Mouse (Mus musculus) kidney, embryonic 15.5 days (tissue): ENCODE measurements around the gene Fam90a1a. TPM values are rescaled to one million over a fixed set of nuclear protein-coding genes. Genes with fewer than 3 reads are reported as not detected.
A peak's percentile ranks its signal among the peaks of the same experiment; 100 is the strongest.
"Not testable (repeated sequence)": the region's sequence is repeated elsewhere in the genome, so short reads cannot be mapped to it uniquely, and the experiment has no call there.

ENCODE experiments used
- ATAC-seq: fragments of 200-750 bp; cut with Nextera tagmentation; replicated peaks from 2 replicates; pipeline ENCODE4 v1.8.0; 2017; ENCODE audit warnings: moderate TSS enrichment; ENCODE audit not compliant: low FRiP score
- H3K27ac ChIP-seq: fragments of 300-500 bp; sonication (generic); 2 replicates; pipeline ENCODE4 v1.5.1; 2015; ENCODE audit warnings: mild to moderate bottlenecking, inconsistent platforms
- H3K27me3 ChIP-seq: fragments of 300-500 bp; sonication (generic); 2 replicates; pipeline ENCODE4 v1.6.1; 2015; ENCODE audit warnings: inconsistent platforms
- H3K36me3 ChIP-seq: fragments of 300-500 bp; sonication (generic); 2 replicates; pipeline ENCODE4 v1.6.1; 2015; ENCODE audit warnings: inconsistent platforms
- H3K4me1 ChIP-seq: fragments of 300-500 bp; sonication (generic); 2 replicates; pipeline ENCODE4 v1.6.1; 2015; ENCODE audit warnings: inconsistent platforms
- H3K4me2 ChIP-seq: fragments of 300-500 bp; sonication (generic); 2 replicates; pipeline ENCODE4 v1.6.1; 2015; ENCODE audit warnings: moderate library complexity, mild to moderate bottlenecking, inconsistent platforms
- H3K4me3 ChIP-seq: fragments of 300-500 bp; sonication (generic); replicated peaks from 2 replicates; pipeline ENCODE4 v1.5.1; 2015; ENCODE audit warnings: mild to moderate bottlenecking, inconsistent platforms
- H3K9ac ChIP-seq: fragments of 300-500 bp; sonication (generic); 2 replicates; pipeline ENCODE4 v1.6.1; 2015; ENCODE audit warnings: mild to moderate bottlenecking, inconsistent platforms
- H3K9me3 ChIP-seq: fragments of 300-500 bp; sonication (generic); replicated peaks from 2 replicates; pipeline ENCODE4 v1.6.1; 2016; ENCODE audit warnings: inconsistent platforms
- WGBS: fragments of 180-500 bp; shearing (Covaris S2); methylation state at CpG from one replicate; pipeline ENCODE4 v1.1.7; 2015; ENCODE audit warnings: mixed read lengths; 5-methylcytosine and 5-hydroxymethylcytosine counted together
- polyA plus RNA-seq: library from polyadenylated mRNA; unstranded; fragments of >200 nt; fragmentation: Nextera tagmentation; extraction: Ambion mirVana; gene quantifications from 2 replicates; pipeline ENCODE4 v1.2.1, GENCODE M21; 2015

Gene Fam90a1a
- polyA plus RNA-seq, result not detected in 2 replicates

GRCm38 (mm10) chr8:21958414-21958813, at the start of gene Fam90a1a:
TSS of gene Fam90a1a (plus strand) at chr8:21958714.
- Histone ChIP-seq H3K27ac (no peak within 1 kb of the TSS), H3K4me1 (no peaks in the 10 kb centered on the region), H3K9me3 (no peaks in the 10 kb centered on the region), H3K27me3 (no peaks in the 10 kb centered on the region), H3K9ac (no peak within 1 kb of the TSS), H3K4me2 (no peak within 1 kb of the TSS), H3K36me3 (no peaks in the 10 kb centered on the region), H3K4me3 (no peak within 1 kb of the TSS)
- ATAC-seq, result no peak
- WGBS, result 84% methylated on average over 2 of the region's 2 CpGs

DNA sequence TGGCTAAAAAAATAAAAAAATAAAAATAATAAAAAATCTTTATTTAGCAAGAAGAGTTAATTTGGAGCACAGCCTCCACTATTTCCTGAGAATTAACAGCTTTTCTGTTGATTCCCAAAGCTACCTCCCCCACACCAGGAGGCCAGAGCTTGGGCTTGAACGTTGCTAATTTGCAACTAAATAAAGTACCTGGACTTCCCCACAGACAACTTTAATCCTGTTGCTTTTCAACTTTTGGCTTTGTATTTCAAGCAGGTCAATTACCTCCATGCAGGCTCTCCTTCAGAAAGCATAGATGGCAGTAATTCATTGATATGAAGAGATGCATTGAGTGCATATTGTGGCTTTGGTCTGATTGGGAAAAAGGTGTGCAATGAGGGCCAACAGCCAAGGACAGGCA, 46.6 kb upstream of the Fam90a1a start:
- Histone ChIP-seq H3K4me1 (no peaks in the 10 kb centered on the region), H3K4me3 (no peak overlapping the region), H3K9me3 (no peaks in the 10 kb centered on the region), H3K9ac (no peak overlapping the region), H3K27me3 (no peaks in the 10 kb centered on the region), H3K4me2 (no peak overlapping the region), H3K36me3 (no peaks in the 10 kb centered on the region), H3K27ac (no peak overlapping the region)
- 16% methylated on average over 1 of the region's 1 CpGs for WGBS
- no peak for ATAC-seq

- H3K27ac ChIP-seq, result no peak overlapping the region
- no peak overlapping the region for H3K4me3 ChIP-seq
- H3K27me3 ChIP-seq, result no peaks in the 10 kb centered on the region
- 32% methylated on average over 2 of the region's 2 CpGs for WGBS
- no peaks in the 10 kb centered on the region for H3K4me1 ChIP-seq
- H3K4me2 ChIP-seq, result no peak overlapping the region
- H3K9me3 ChIP-seq, result no peaks in the 10 kb centered on the region
- H3K36me3 ChIP-seq, result no peaks in the 10 kb centered on the region
- no peak for ATAC-seq
- H3K9ac ChIP-seq, result no peak overlapping the region
These were observed 46.0 kb upstream of the Fam90a1a start for GRCm38 (mm10) chr8:21912554-21912953.

DNA sequence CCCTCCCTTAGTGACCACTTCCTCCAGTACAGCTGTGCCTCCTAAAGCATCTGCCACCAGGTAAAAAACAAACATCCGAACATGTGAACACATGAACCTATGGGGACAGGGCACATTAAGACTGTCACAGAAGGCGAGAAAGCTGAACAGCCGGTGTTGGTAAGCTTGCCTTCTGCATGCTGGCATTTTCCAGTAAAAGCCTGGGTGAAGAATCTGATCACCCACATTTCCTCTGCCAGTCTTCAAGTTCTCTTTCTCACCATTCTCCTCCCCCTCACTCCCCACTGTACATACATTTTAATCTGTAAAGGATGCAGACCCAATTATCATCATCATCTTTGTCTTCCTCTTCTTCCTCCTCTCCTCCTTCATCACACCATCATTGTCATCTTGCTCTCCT, 42.9 kb upstream of the Fam90a1a start:
- no peak overlapping the region for H3K9ac ChIP-seq
- 87% methylated on average over 3 of the region's 3 CpGs for WGBS
- no peaks in the 10 kb centered on the region for H3K27me3 ChIP-seq
- no peaks in the 10 kb centered on the region for H3K9me3 ChIP-seq
- no peaks in the 10 kb centered on the region for H3K4me1 ChIP-seq
- no peak overlapping the region for H3K27ac ChIP-seq
- H3K36me3 ChIP-seq, result no peaks in the 10 kb centered on the region
- ATAC-seq, result no peak
- no peak overlapping the region for H3K4me3 ChIP-seq
- no peak overlapping the region for H3K4me2 ChIP-seq

DNA sequence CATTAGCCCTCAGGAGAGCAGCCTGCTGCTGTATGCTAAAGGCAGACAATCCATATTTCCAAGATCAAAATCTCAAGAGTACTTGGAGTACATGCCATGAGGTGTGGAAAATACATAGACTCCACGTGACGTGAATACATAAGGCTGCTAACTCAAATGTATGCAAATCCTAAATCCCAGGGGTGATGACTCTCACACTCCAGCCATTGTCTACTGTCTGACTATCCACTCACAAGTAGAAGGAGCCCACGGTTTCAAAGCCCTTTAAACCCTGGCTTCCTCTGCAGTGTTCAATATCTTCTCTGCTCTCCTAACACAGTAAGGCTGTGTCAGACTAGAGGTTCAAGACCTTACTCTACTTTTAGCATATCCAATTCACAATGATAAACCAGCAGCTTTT, 27.8 kb upstream of the Fam90a1a start:
- not testable (repeated sequence) for H3K9me3 ChIP-seq, H3K4me2 ChIP-seq, H3K4me1 ChIP-seq, H3K27ac ChIP-seq, H3K36me3 ChIP-seq, H3K9ac ChIP-seq, H3K4me3 ChIP-seq, ATAC-seq, H3K27me3 ChIP-seq
- 83% methylated on average over 3 of the region's 3 CpGs for WGBS

- H3K4me3 ChIP-seq, result no peak within 1 kb of the TSS
- no peak within 1 kb of the TSS for H3K4me2 ChIP-seq
- no peak for ATAC-seq
- WGBS, result 89% methylated on average over 6 of the region's 6 CpGs
- H3K9ac ChIP-seq, result no peak within 1 kb of the TSS
- H3K27ac ChIP-seq, result no peak within 1 kb of the TSS
- no peaks in the 10 kb centered on the region for H3K4me1 ChIP-seq
- H3K36me3 ChIP-seq, result no peaks in the 10 kb centered on the region
- H3K27me3 ChIP-seq, result no peaks in the 10 kb centered on the region
- H3K9me3 ChIP-seq, result no peaks in the 10 kb centered on the region
These were observed 25.9 kb upstream of the Fam90a1a start, which contains the start of gene Defb15 for GRCm38 (mm10) chr8:21932610-21933009. TSS of gene Defb15 (minus strand) at chr8:21932710.

DNA sequence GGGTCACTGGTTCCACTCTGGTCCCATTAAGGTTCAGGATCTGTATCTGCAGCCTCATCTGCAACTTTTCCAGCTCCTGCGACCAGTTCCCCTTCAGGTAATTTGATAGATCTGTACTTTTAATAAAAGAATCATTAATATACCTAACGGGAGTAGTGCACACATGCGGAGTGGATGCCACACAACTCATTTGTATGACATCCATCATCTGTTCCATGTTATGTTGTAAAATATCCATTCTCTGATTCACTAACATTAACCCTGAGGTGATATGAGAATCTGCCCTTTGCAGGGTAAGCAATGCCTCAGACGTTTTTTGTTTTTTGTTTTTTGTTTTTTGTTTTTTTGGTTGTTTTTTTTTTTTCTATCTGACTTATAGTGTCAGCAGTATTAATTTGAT, 20.5 kb upstream of the Fam90a1a start, which contains the start of gene Defb35:
TSS of gene Defb35 (plus strand) at position 301 of the 400 bp plus-strand sequence.
- H3K4me1 ChIP-seq, H3K27ac ChIP-seq, H3K4me2 ChIP-seq, H3K9ac ChIP-seq, H3K4me3 ChIP-seq, ATAC-seq, H3K9me3 ChIP-seq, H3K27me3 ChIP-seq, H3K36me3 ChIP-seq: not testable (repeated sequence)
- 90% methylated on average over 4 of the region's 4 CpGs for WGBS

GRCm38 (mm10) chr8:21946462-21946861, 12.1 kb upstream of the Fam90a1a start, which contains the start of gene Defb13:
TSS of gene Defb13 (plus strand) at chr8:21946762.
- H3K4me1 ChIP-seq, result 0 out of 2 replicates have a peak, but pooled peaks cover 2% of the 10 kb centered on the region
- no peak for ATAC-seq
- no peaks in the 10 kb centered on the region for H3K9me3 ChIP-seq
- H3K27me3 ChIP-seq, result no peaks in the 10 kb centered on the region
- 78% methylated on average over 6 of the region's 6 CpGs for WGBS
- H3K9ac ChIP-seq, result no peak within 1 kb of the TSS
- H3K36me3 ChIP-seq, result no peaks in the 10 kb centered on the region
- H3K27ac ChIP-seq, result no peak within 1 kb of the TSS
- H3K4me3 ChIP-seq, result no peak within 1 kb of the TSS
- H3K4me2 ChIP-seq, result 0 out of 2 replicates have a peak within 1 kb of the TSS, but pooled peaks have one; percentile 12

- Histone ChIP-seq H3K27ac (no peak overlapping the region), H3K36me3 (no peaks in the 10 kb centered on the region), H3K9me3 (no peaks in the 10 kb centered on the region), H3K27me3 (no peaks in the 10 kb centered on the region), H3K4me2 (0 out of 2 replicates have a peak overlapping the region, but pooled peaks have one; percentile 12), H3K4me1 (0 out of 2 replicates have a peak, but pooled peaks cover 2% of the 10 kb centered on the region), H3K4me3 (no peak overlapping the region), H3K9ac (no peak overlapping the region)
- WGBS, result 58% methylated on average over 9 of the region's 9 CpGs
- ATAC-seq, result no peak
These were observed 11.1 kb upstream of the Fam90a1a start for GRCm38 (mm10) chr8:21947311-21948017.

- no peaks in the 10 kb centered on the region for H3K36me3 ChIP-seq
- H3K9ac ChIP-seq, result no peak overlapping the region
- 10% methylated on average over 9 of the region's 9 CpGs for WGBS
- H3K9me3 ChIP-seq, result no peaks in the 10 kb centered on the region
- H3K4me3 ChIP-seq, result no peak overlapping the region
- no peaks in the 10 kb centered on the region for H3K27me3 ChIP-seq
- H3K4me2 ChIP-seq, result no peak overlapping the region
- no peaks in the 10 kb centered on the region for H3K4me1 ChIP-seq
- ATAC-seq, result no peak
- no peak overlapping the region for H3K27ac ChIP-seq
These were observed 3.2 kb upstream of the Fam90a1a start for GRCm38 (mm10) chr8:21955321-21955720.

GRCm38 (mm10) chr8:21956336-21956735, 2.2 kb upstream of the Fam90a1a start:
- Histone ChIP-seq H3K4me2 (no peak overlapping the region), H3K9ac (no peak overlapping the region), H3K4me1 (no peaks in the 10 kb centered on the region), H3K27me3 (no peaks in the 10 kb centered on the region), H3K4me3 (no peak overlapping the region), H3K36me3 (no peaks in the 10 kb centered on the region), H3K9me3 (no peaks in the 10 kb centered on the region), H3K27ac (no peak overlapping the region)
- no peak for ATAC-seq
- WGBS, result 84% methylated on average over 3 of the region's 3 CpGs

- Histone ChIP-seq H3K9ac (no peak overlapping the region), H3K4me2 (no peak overlapping the region), H3K4me1 (no peaks in the 10 kb centered on the region), H3K27me3 (no peaks in the 10 kb centered on the region), H3K27ac (no peak overlapping the region), H3K9me3 (no peaks in the 10 kb centered on the region), H3K4me3 (no peak overlapping the region), H3K36me3 (no peaks in the 10 kb centered on the region)
- ATAC-seq, result no peak
- WGBS, result 81% methylated on average over 1 of the region's 1 CpGs
These were observed 8.1 kb downstream of the Fam90a1a start for GRCm38 (mm10) chr8:21966646-21967045.

GRCm38 (mm10) chr8:21969475-21969874, 11.0 kb downstream of the Fam90a1a start, which contains the start of gene Ccdc70:
TSS of gene Ccdc70 (plus strand) at chr8:21969775.
- Histone ChIP-seq H3K4me3 (no peak within 1 kb of the TSS), H3K4me2 (no peak within 1 kb of the TSS), H3K27me3 (no peaks in the 10 kb centered on the region), H3K9ac (no peak within 1 kb of the TSS), H3K9me3 (no peaks in the 10 kb centered on the region), H3K36me3 (no peaks in the 10 kb centered on the region), H3K27ac (no peak within 1 kb of the TSS), H3K4me1 (no peaks in the 10 kb centered on the region)
- ATAC-seq, result no peak
- WGBS, result 96% methylated on average over 3 of the region's 3 CpGs
